Mouse (Mus musculus): ENCODE data around the gene Sf3a2. TPM values are rescaled to one million over a fixed set of nuclear protein-coding genes. Genes with fewer than 3 reads are reported as not detected.
A peak's percentile ranks its signal among the peaks of the same experiment; 100 is the strongest.
"Not testable (repeated sequence)": the region's sequence is repeated elsewhere in the genome, so short reads cannot be mapped to it uniquely, and the experiment has no call there.

Sf3a2 gene
- total RNA-seq, 2 experiments from 2014 or later = 31.6 to 41.3 TPM

DNA sequence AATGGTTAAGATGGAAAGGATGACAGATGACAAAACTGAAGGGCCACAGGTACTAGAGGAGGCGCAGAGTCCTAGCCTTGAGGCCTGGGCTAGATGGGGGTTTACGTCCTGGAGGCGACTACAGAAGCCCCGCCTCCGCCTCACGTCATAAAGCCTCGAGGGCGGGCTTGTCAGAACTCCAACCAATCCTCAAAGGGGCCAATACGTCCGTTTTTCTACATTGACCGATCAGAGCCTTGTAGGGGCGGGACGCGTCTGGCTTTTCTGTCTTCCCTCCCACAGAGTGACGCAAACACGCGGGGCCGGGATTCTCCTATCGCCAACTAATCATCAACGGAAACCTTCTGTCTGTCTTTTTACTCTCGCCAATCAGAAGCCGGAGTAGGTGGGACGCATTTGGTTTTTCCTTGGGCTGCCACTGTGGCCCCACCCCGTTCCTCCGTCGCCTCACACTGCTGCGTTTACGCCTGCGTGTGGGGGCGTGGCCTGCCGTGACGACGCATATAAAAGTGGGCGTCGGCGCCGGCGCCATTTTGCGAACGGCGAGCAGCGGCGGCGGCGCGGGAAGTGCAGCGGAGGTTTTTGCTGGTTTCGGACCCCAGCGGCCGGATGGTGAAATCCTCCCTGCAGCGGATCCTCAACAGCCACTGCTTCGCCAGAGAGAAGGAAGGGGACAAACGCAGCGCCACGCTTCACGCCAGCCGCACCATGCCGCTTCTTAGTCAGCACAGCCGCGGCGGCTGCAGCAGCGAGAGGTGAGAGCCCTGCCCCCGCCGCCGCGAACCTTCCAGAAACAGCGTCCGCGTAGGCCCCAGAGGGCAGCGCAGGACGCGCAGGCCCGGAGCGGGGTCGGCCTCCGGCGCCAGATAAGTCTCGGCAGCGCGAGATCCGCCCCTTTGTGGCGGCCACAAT, 28.4 kb downstream of the Sf3a2 start, which contains the start of gene Oaz1:
Gene Oaz1 (plus strand): TSS at position 506 of the 912 bp plus-strand sequence.
- peak; percentile 98 for DNase-seq

- no peak for DNase-seq
Observed at GRCm38 (mm10) chr10:80827063-80827869, 29.3 kb downstream of the Sf3a2 start.

GRCm38 (mm10) chr10:80827870-80828420, 29.9 kb downstream of the Sf3a2 start:
- no peak for DNase-seq

- DNase-seq = not testable (repeated sequence)
Observed at GRCm38 (mm10) chr10:80828587-80828986, 30.6 kb downstream of the Sf3a2 start.

GRCm38 (mm10) chr10:80829359-80830278, 31.6 kb downstream of the Sf3a2 start:
- DNase-seq = no peak

- DNase-seq = peak; percentile 52
Observed at GRCm38 (mm10) chr10:80831136-80831535, 33.1 kb downstream of the Sf3a2 start.

GRCm38 (mm10) chr10:80832818-80833217, 34.8 kb downstream of the Sf3a2 start:
- DNase-seq = no peak

DNA sequence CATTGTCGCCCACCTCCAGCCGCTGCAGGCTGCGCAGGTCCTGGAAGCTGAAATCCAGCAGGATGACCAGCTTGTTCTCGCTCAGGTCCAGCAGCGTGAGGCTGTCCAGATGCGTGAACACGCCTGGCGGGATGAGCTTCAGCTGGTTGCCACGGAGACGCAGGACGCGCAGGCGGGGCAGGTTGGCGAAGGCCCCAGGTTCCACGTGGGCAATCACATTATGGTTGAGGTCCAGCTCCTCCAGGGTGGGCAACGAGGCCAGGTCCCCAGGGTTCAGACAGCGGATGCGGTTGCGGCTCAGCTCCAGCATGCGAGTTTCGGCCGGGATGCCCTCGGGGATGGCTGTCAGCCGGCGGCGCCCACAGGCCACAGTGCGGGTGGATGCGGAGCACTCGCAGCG, 37.6 kb downstream of the Sf3a2 start:
- DNase-seq = no peak

DNA sequence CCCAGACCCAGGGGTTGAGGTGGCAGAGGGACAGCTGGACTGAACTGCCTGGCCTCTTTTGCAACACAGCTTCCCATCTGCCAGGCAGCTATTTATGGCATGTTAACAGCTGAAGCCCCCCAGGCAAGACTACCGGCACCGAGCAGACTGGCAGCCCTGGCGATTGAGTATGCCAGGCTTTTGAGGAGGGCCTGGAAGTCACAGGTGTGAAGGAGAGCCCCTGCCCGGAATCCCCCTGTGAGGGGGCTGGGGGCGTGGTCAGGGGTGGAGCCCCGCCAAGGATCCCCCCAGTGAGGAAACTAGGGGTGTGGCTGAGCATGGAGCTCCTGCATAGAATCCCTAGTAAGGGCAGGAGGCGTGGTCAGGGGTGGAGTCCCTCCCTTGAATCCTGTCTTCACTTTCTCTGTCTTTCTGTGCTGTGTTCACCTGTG, 39.0 kb downstream of the Sf3a2 start:
- peak; percentile 47 for DNase-seq

DNA sequence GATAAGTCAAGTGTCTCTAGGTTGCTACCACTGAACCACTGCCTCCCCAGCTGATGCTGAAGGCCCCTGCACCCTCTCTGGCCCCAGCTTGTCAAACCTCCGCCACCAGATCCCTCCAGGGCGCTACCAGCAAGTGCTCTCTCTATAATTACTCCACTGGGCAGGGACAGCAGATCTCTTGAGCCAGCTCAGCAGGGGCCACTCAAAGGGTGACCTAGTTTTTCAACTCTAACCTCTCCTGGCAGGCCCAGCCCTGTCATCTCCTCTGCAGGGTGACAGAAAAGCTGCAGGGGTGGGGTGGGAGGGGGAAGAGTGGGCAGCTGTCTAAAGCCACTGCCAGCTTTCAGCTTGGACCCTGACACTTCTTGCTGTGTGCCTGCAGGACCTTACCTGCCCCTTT, 39.8 kb downstream of the Sf3a2 start:
- no peak for DNase-seq

DNA sequence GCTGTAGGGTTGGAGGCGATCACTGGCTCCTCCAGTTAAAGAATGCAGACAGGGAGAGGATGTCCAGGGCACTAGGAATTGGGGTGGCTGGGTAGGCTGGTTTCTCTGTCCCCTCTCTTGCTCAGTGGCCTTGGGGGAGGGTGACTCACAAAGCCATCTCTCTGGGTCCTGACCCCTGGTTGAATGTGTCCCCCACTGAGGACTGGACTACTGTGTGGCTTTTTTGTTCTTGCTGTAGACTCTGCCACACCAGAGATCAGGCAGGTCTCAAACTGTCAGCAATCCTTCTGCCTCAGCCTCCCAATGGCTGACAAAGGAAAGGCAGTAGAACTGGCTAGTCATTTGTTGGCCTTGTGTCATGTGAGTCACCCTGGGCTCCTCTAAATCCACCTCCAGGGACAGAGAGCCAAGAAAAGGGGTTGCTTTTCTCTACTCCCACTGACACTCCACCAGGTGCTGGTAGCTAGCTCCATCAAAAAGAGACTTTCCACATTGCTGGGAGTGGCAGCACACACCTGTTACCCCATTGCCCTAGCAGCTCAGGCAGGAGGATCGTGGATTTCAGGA, 40.4 kb downstream of the Sf3a2 start:
- no peak for DNase-seq

- no peak for DNase-seq
Observed at GRCm38 (mm10) chr10:80839848-80840247, 41.9 kb downstream of the Sf3a2 start.

- DNase-seq = no peak
Observed at GRCm38 (mm10) chr10:80841685-80842084, 43.7 kb downstream of the Sf3a2 start.

- DNase-seq = no peak
Observed at GRCm38 (mm10) chr10:80842334-80842733, 44.3 kb downstream of the Sf3a2 start.

GRCm38 (mm10) chr10:80843087-80843930, 45.3 kb downstream of the Sf3a2 start:
- DNase-seq = no peak

- peak; percentile 51 for DNase-seq
Observed at GRCm38 (mm10) chr10:80843931-80844547, 46.0 kb downstream of the Sf3a2 start, which contains the start of gene Lingo3. Gene Lingo3 (minus strand): TSS chr10:80844039.

GRCm38 (mm10) chr10:80845055-80845693, 47.2 kb downstream of the Sf3a2 start:
- no peak for DNase-seq

DNA sequence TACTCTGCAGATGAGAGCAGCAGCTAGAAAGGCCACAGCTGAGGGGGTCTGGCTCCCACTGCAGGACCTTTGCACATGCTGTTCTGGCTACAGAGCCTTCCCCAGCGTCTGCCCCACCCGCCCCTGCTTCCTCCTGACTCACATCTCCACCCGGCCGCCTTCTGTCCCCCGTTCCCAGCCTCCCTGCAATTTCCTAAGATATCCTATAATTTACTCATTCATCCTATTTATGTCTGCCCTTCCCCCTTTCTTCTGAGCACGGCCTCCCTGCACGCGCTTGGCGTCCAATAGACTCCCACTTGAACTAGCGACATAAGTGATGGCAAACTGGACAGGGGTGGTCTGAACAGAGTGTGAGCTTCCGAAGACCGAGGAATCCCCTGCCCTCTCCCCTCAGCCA, 47.7 kb downstream of the Sf3a2 start:
- DNase-seq = no peak

DNA sequence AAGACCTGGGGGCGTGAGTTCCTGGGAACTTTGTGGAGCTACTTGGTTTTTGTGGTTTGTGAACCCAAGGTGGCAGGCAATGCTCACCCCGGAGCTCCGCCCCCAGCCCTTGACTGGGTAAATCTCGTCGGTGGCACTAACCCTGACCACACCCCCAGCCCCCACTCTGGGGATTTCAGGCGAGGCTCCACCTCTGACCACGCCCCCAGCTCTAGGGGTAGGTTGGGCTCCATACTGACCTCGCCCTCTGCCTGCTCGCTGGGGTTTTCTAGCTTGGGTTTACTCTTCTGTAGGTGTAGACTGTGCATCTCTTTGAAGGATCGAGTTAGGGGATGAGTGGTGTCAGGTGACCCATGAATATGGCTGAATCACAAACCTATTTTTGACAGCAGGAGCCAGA, 50.6 kb downstream of the Sf3a2 start:
- DNase-seq = peak; percentile 63

Data from gastrocnemius, postnatal 10 days (tissue).